Mouse (Mus musculus) thymus, adult 18-20 months (tissue): Measurements from ENCODE around the gene Pcyt1a.

Source experiments
- DNase-seq, 2 experiments: peaks; one replicate each; pipeline ENCODE4 v3.0.0; 2022; ENCODE audit warnings: mixed read lengths in 2 of 2

The Pcyt1a gene

GRCm38 (mm10) chr16:32430474-32431046 lies at the start of gene Pcyt1a:
Pcyt1a (plus strand) TSS chr16:32430921.
- peak; percentile 71 to 74 for DNase-seq

- DNase-seq, result no peak
Measured at GRCm38 (mm10) chr16:32382901-32383300, 47.8 kb upstream of the Pcyt1a start.

- DNase-seq, result no peak
Measured at GRCm38 (mm10) chr16:32384885-32385284, 45.8 kb upstream of the Pcyt1a start.

GRCm38 (mm10) chr16:32386826-32387225 lies 43.9 kb upstream of the Pcyt1a start:
- no peak for DNase-seq

GRCm38 (mm10) chr16:32389049-32389448 lies 41.7 kb upstream of the Pcyt1a start:
- DNase-seq, result no peak

- DNase-seq, result no peak
Measured at GRCm38 (mm10) chr16:32389841-32390240, 40.9 kb upstream of the Pcyt1a start.

- DNase-seq, result no peak
Measured at GRCm38 (mm10) chr16:32390882-32391281, 39.8 kb upstream of the Pcyt1a start.

- DNase-seq, result no peak
Measured at GRCm38 (mm10) chr16:32395679-32396540, 34.8 kb upstream of the Pcyt1a start.

- DNase-seq, result no peak
Measured at GRCm38 (mm10) chr16:32396541-32396835, 34.2 kb upstream of the Pcyt1a start.

GRCm38 (mm10) chr16:32398206-32398605 lies 32.5 kb upstream of the Pcyt1a start:
- no peak for DNase-seq

GRCm38 (mm10) chr16:32400267-32400666 lies 30.5 kb upstream of the Pcyt1a start, which contains the start of gene Tm4sf19:
Tm4sf19 (plus strand) TSS chr16:32400506.
- no peak for DNase-seq

GRCm38 (mm10) chr16:32401335-32401965 lies 29.3 kb upstream of the Pcyt1a start:
- DNase-seq, result no peak

GRCm38 (mm10) chr16:32402818-32403217 lies 27.9 kb upstream of the Pcyt1a start:
- DNase-seq, result no peak

- DNase-seq, result no peak
Measured at GRCm38 (mm10) chr16:32405716-32406115, 25.0 kb upstream of the Pcyt1a start.

- no peak for DNase-seq
Measured at GRCm38 (mm10) chr16:32406671-32407070, 24.1 kb upstream of the Pcyt1a start.

- no peak for DNase-seq
Measured at GRCm38 (mm10) chr16:32407730-32408129, 23.0 kb upstream of the Pcyt1a start.

- no peak for DNase-seq
Measured at GRCm38 (mm10) chr16:32417457-32417856, 13.3 kb upstream of the Pcyt1a start.

GRCm38 (mm10) chr16:32419517-32420483 lies 10.9 kb upstream of the Pcyt1a start, which contains the start of gene Tctex1d2:
Tctex1d2 (plus strand) TSS chr16:32419702.
- DNase-seq, result peak; percentile 84 to 90

- DNase-seq, result no peak
Measured at GRCm38 (mm10) chr16:32427506-32427905, 3.2 kb upstream of the Pcyt1a start.

GRCm38 (mm10) chr16:32431047-32431591 lies 398 bp downstream of the Pcyt1a start:
- DNase-seq, result no peak

- DNase-seq, result no peak
Measured at GRCm38 (mm10) chr16:32431926-32432325, 1.2 kb downstream of the Pcyt1a start.

- no peak for DNase-seq
Measured at GRCm38 (mm10) chr16:32433138-32433537, 2.4 kb downstream of the Pcyt1a start.
